Mouse (Mus musculus) MN1 (cell line): ENCODE data around the gene Brpf1.

Experiments used
- DNase-seq: peaks from one replicate; pipeline ENCODE4 v3.0.0-alpha.2; 2016; ENCODE audit warnings: low spot score

Brpf1 gene

DNA sequence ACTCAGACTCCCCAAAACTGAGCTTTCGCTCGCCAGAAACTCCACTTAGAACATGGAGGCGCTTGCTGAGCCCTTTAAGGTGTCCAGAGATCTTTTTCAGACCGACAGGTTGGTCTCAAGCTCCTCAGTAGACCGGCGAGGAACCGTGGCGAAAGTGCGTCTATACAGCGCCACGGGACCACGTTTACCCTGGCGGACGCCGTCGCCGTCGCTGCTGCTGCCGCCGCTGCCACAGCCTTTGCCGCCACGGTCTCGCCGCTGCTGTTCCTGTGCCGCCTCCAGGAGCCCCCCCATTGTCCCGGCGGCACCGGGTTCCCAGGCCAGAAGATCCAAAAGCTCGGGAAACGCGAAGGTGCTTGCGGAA, at the start of gene Brpf1:
Gene Brpf1, plus strand, starts transcription at position 152 of the 364 bp plus-strand sequence.
- no peak for DNase-seq

DNA sequence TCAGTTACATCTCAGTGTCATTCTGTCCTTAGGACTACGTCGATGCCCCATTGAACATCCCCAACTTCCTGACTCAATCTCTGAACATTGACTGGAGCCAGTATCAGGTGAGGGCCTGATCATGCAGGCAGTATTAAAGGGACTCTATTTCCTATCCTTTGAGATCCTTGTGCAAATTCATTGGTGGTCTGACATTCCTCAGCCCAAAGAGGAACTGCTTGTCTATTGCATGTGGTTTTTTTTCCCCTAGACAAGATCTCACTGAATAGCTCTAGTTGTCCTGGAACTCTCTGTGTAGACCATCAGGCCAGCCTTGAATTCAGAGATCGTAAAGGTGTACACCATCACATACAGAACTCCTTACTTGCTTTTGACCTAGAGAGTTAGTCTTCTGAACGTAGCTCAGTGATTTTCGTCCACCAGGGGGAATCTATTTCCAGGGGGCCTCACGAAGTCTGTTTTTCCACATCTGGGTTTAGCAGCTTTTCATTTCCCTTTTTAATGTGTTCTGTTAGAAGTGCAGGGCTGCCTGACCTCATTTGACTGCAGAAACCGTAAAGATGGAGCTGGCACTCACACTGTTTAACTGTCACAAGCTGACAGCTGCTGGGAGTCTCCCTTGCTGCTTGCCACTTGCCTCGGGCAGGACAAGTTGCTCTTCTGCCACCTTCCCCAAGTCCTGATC, 45.6 kb upstream of the Brpf1 start:
- no peak for DNase-seq

GRCm38 (mm10) chr6:113263531-113263930, 43.4 kb upstream of the Brpf1 start:
- no peak for DNase-seq

- DNase-seq, result no peak
Measured at GRCm38 (mm10) chr6:113264429-113264828, 42.5 kb upstream of the Brpf1 start.

DNA sequence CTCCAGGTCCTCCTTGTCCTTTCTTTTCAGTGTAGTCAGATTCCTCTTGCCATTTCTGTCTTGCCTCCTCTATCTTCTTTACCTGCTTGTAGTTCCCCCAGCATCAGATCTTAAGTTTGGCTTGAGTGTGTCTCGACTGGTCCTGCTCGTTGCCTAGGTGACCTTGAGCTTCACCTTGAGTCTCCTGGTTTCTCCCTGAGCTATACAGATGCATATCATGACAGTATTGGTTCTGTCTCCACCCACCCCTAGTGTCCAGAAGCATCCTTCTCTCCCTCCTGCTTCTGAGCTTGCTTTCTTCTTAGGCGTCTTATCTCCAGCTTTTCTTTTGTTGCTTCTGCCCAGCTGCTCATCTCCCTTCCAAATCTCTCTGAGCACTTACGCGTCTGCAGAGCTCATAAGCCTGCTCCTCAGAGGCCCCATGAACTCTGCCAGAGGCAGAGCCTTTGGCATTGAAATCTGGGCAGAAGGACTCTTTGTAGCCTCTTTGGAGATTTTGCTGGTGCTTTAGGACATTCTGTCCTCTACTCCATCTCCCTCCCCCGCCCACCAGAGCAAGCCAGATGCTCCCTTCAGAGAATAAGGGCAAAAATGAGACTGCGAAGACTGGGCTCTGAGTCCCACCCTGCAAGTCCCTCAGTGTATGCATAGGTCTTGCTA, 39.8 kb upstream of the Brpf1 start:
- DNase-seq, result no peak

DNA sequence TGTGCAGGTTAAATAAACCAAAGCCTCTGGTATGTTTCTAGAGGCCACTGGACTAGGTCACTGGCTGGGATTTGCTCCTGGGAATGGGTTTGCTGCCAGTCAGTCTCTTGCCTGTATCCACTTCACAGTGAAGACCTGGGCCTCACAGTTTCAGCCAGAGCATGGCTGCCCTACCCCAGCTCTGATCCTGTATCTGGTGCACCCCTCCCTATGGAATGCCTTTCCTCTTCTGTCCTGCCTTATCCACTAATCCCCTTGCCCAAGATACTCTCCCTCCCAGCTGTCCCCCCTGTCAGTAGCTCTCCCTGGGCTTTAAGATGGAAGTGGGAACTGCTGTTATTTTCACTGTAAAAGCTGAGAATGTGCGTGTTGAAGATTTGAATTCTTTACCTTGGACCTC, 38.9 kb upstream of the Brpf1 start:
- DNase-seq, result no peak

- no peak for DNase-seq
Measured at GRCm38 (mm10) chr6:113272365-113272764, 34.6 kb upstream of the Brpf1 start.

DNA sequence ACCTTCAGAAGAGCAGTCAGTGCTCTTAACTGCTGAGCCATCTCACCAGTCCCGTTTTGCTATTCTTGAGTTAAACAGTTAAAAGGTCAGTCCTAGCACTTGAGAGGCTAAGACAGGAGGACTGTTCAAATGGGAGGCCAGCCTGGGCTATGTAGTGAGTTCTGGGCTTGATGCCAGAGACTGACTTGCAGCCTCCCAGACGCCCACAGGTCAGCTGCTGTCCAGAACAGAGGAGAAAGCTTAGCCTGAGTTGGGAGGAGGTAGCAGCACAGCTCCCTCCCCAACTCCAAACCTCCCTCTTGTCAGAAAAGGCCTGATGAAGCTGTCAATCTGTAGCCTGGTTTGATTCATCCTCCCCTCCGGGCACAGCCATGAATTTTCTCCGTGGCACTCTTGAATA, 30.1 kb upstream of the Brpf1 start:
- DNase-seq, result peak; percentile 63

GRCm38 (mm10) chr6:113281676-113282075, 25.3 kb upstream of the Brpf1 start:
- no peak for DNase-seq

- DNase-seq, result no peak
Measured at GRCm38 (mm10) chr6:113282101-113282802, 24.7 kb upstream of the Brpf1 start, which contains the start of gene Cpne9. TSS of gene Cpne9 (plus strand) at chr6:113282307.

- DNase-seq, result no peak
Measured at GRCm38 (mm10) chr6:113282969-113283368, 24.0 kb upstream of the Brpf1 start.

DNA sequence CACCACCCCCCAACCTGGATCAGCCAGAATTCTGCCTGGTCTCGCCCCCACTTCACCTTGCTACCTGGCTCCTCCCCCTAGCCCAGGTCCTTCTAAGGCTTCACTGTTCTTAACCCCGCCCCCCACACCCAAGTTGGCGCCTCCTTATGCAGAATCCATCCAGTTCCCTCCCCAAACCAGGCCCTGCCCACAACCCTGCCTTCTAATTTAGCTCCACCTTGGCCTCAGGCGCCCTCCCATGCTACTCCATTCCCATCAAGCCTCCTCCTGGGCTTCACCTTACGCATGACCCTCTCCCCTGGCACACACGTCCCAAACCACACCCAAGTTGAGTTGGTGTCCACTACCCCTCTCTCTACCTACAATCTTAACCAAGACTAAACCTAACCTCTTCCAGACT, 23.4 kb upstream of the Brpf1 start:
- DNase-seq, result no peak

DNA sequence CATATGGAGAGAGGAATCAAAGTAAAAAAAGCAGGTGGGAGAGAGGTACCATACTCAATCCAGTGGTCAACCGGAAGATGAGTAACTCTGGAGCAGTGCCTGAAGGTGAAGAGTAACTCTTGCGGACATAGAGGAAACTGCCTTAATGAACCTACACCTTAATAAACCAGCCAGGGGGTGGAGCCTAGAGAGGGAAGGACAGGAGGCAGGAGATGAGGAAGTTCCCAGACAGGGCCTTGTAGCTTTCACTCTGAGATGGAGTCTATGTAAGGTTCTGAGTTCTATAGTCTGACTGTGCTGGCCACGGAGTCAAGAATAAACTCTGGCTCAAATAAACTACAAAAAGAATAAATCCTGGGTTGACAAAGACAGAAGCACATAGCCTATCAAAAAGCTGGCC, 22.0 kb upstream of the Brpf1 start:
- DNase-seq, result no peak

- DNase-seq, result no peak
Measured at GRCm38 (mm10) chr6:113286316-113286715, 20.6 kb upstream of the Brpf1 start.

DNA sequence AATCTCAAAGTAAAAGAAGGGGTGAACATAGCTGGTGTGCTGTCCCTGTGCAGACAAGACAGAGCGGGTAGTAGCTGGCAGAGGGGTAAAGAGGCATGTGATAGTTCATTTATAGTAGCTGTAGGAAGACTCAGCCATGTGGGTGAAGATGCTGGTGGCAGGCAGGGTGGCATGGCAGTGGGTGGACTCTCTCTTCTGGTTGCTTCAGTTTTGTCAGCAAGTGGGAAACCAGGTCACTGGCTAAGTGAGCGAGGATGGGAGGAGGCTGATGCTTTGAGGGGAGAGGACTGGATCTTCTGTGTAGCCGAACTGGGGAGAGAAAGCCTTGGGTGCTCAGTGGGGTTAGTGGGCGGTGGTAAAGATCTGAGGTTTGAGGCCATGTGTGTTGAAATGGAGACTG, 19.7 kb upstream of the Brpf1 start:
- no peak for DNase-seq

GRCm38 (mm10) chr6:113289346-113289745, 17.6 kb upstream of the Brpf1 start:
- DNase-seq, result no peak

GRCm38 (mm10) chr6:113290346-113290745, 16.6 kb upstream of the Brpf1 start:
- DNase-seq, result no peak

GRCm38 (mm10) chr6:113292938-113293337, 14.0 kb upstream of the Brpf1 start:
- DNase-seq, result no peak

- DNase-seq, result no peak
Measured at GRCm38 (mm10) chr6:113296046-113296445, 10.9 kb upstream of the Brpf1 start.

GRCm38 (mm10) chr6:113296639-113297038, 10.3 kb upstream of the Brpf1 start:
- no peak for DNase-seq

- no peak for DNase-seq
Measured at GRCm38 (mm10) chr6:113301350-113301749, 5.6 kb upstream of the Brpf1 start.

DNA sequence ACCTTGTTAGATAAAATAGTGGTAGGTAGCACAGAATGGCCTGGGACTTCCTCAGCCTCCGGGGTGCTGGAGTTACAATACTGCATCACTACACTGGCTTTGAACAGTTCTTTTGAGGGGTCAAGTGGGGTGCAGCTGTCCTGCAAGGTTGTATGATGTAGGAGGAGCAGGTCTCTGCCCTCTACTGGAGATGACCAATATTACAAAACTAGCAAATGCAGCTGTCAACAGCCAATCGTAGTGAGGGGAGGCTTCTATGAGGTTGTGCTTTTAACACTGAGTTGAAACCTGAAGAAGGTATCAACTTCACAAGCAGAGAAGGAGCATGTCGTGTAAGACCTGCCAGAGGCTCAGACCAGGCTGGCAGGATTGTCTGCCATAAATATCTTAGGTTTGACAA, 4.7 kb upstream of the Brpf1 start:
- peak; percentile 48 for DNase-seq

GRCm38 (mm10) chr6:113306322-113306985, 483 bp upstream of the Brpf1 start:
- peak; percentile 99 for DNase-seq
